Mouse (Mus musculus): ENCODE measurements around the gene Rbms1. TPM values are rescaled to one million over a fixed set of nuclear protein-coding genes. Genes with fewer than 3 reads are reported as not detected.

The Rbms1 gene
- polyA plus RNA-seq, 1 experiment from 2014 or later = 40.8 TPM

DNA sequence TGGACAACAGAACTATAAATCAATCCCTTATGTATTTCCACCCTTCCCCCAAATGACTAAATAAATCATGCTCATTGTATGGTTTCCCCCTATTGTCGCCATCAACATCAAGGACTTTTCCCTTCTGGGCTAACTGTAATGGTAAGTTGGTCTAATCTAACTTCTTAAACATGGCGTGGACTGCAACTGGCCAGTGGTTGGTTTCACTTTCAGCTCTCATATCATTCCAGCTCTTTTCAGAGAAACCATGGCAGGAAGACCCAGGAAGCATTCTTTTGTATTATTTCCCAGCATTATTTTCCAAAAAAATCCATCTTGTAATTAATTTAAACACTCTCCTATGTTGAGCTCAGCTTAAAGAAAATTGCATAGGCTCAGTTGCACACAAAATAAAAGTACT is 23.0 kb downstream of the Rbms1 start:
- Histone ChIP-seq H3K27me3 (no peaks in the 10 kb centered on the region), H3K4me2 (replicated peaks) (no peak overlapping the region), H3K4me3 (no peak overlapping the region), H3K36me3 (no peaks in the 10 kb centered on the region), H3K9ac (replicated peaks) (no peak overlapping the region), H3K27ac (replicated peaks) (no peak overlapping the region), H3K9me3 (no peaks in the 10 kb centered on the region), H3K4me1 (peaks cover 4% of the 10 kb centered on the region; the same call in 1 of the 2 replicates)
- WGBS = 79% methylated on average over 2 of the region's 2 CpGs
- ATAC-seq (ENCODE audit: low FRiP score, low read depth) = no peak

DNA sequence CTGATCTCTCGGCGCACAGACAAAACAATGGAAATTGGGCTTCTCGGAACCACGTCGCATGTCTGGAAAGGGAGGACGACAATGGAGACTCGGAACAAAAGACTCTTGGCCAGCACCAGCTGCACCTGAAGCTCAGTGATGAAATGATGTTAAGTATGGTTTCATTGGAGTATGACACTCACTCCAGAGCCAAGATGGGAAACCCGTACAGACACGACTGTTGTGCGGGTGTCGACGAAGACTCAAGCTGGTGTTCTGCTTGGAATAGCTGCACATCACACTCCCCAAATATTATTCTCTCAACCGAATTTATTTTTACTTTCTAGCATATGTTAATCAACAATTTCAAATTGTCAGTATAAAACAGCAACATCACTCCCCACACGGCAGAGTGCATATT is 26.1 kb downstream of the Rbms1 start:
- Histone ChIP-seq H3K27ac (replicated peaks) (no peak overlapping the region), H3K4me3 (no peak overlapping the region), H3K4me1 (peaks cover 4% of the 10 kb centered on the region; the same call in 1 of the 2 replicates), H3K27me3 (no peaks in the 10 kb centered on the region), H3K36me3 (no peaks in the 10 kb centered on the region), H3K9ac (replicated peaks) (no peak overlapping the region), H3K9me3 (no peaks in the 10 kb centered on the region), H3K4me2 (replicated peaks) (no peak overlapping the region)
- ATAC-seq (ENCODE audit: low FRiP score, low read depth) = no peak
- 88% methylated on average over 14 of the region's 14 CpGs for WGBS

DNA sequence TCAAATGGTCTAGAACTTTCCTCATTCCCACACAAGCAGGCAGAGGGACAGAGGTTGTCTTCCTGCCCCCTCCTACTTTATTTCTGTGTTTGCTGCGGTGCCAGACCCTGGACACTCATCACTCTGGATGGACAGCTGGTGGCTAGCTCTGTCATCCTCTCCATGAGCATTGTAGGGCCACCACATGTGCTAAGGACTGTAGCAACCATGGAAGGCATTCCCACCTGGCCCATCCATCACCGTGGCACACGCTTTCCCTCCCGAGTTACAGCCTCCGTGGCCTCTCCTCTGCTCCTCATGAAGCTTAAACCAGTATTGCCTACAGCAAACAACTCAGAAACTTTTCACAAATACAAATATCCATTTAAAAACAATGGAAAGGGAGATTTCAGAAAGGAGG is 34.0 kb downstream of the Rbms1 start:
- ATAC-seq (ENCODE audit: low FRiP score, low read depth) = no peak
- H3K36me3 ChIP-seq = no peaks in the 10 kb centered on the region
- no peak overlapping the region for H3K27ac ChIP-seq (replicated peaks)
- no peak overlapping the region for H3K9ac ChIP-seq (replicated peaks)
- no peak overlapping the region for H3K4me2 ChIP-seq (replicated peaks)
- H3K9me3 ChIP-seq = no peaks in the 10 kb centered on the region
- H3K4me1 ChIP-seq = no peaks in the 10 kb centered on the region
- no peak overlapping the region for H3K4me3 ChIP-seq
- 95% methylated on average over 5 of the region's 5 CpGs for WGBS
- no peaks in the 10 kb centered on the region for H3K27me3 ChIP-seq

DNA sequence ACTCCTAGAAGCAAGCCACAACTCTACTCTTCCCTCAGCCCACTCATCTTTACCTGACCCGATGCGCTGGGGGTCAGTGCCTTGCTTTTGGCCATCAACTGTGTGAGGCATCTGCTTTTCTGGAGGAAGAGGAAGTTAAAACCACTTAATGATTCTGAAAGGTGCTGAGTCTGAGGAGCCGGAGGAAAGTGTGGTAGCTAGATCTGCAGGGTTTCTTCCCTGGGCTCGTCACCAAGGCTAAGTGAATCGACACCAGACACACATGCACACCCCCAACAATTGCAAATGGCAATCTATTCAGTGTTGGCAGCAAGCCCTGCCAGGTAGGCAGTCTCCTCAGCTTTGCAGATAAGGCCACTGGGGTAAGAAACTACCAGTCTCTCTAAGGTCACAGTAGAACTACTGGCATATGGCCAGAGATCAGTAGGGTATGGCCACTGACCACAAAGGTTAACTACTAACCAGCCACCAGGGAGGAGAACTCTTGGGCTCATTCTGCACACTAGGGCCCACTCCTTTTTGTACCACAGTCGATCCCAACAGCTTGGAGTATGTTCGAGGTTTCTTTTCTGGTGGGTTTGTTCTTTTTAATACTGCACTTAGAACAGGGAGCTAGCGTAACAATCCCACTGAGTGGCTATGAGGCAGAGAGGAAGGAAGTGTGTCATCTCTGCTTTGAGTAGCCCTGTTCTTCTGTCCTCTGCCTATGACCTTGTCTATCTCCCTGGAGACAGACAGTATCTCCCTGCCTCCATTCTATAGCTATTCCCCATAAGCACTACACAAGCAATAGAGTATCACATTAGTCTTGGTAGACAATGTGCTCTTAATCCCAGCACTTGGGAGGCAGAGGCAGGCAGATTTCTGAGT is 34.9 kb downstream of the Rbms1 start:
- Histone ChIP-seq H3K9ac (replicated peaks) (no peak overlapping the region), H3K4me3 (no peak overlapping the region), H3K4me2 (replicated peaks) (no peak overlapping the region), H3K4me1 (no peaks in the 10 kb centered on the region), H3K27me3 (no peaks in the 10 kb centered on the region), H3K9me3 (no peaks in the 10 kb centered on the region), H3K27ac (replicated peaks) (no peak overlapping the region), H3K36me3 (no peaks in the 10 kb centered on the region)
- 95% methylated on average over 8 of the region's 8 CpGs for WGBS
- ATAC-seq (ENCODE audit: low FRiP score, low read depth) = no peak

DNA sequence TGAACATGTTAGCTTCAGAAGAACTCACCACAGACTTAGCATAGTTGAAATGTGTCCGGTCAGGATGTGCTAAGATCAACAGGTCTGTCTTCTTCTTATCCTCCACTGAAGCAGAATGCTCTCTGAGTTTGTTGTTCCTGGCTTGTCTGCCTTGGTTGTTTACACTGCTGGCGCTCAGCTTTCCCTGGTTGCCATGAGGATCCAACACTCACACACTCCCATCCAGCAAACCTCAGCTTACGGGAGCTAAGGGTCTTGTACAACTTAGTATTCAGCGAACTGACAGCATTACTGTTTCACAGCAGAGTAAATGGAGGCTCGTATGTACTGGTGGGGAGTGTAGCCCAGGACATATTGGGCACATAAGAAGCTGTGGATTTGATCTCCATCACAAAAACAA is 37.9 kb downstream of the Rbms1 start:
- Histone ChIP-seq H3K9me3 (no peaks in the 10 kb centered on the region), H3K4me1 (no peaks in the 10 kb centered on the region), H3K9ac (replicated peaks) (no peak overlapping the region), H3K36me3 (no peaks in the 10 kb centered on the region), H3K4me3 (no peak overlapping the region), H3K27ac (replicated peaks) (no peak overlapping the region), H3K27me3 (no peaks in the 10 kb centered on the region), H3K4me2 (replicated peaks) (no peak overlapping the region)
- ATAC-seq (ENCODE audit: low FRiP score, low read depth) = no peak
- WGBS = 70% methylated on average over 5 of the region's 5 CpGs

DNA sequence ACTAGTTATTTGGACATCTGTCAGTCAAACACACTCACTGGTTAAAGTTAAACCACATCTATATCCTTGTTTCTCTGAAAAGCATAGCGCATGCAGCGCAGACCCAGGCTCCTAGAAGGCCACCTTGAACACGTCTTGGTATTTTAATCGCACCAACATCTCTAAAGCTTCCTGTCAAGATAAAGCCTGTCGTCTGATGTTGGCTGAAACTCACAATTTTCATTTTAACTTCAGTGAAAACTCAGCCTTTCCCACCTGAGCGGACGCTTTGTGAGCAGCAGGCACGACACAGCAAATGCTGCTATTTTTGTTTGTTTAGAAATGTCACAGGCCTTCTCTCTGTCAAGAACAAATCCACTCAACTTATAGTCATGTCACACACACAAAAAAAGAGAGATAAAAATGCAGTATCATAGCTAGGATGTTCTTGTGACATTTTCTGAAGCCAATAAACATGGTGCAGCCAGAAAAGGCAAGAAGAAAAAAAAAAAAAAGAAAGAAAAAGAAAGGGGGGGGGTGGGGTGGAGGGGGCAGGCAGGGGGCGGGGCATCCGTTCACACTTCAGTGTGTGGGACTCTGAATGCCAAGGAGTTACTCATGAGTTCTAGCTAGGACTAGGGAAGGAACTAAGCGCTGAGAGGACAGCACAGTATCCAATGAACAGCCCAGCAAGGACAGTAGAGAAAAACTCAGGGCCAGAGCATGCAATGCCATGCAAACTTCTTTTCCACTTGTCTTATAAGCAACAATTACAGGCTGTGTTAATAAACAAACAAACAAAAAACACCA is 39.0 kb downstream of the Rbms1 start:
- WGBS = 79% methylated on average over 11 of the region's 11 CpGs
- Histone ChIP-seq H3K9me3 (no peaks in the 10 kb centered on the region), H3K4me2 (replicated peaks) (no peak overlapping the region)

DNA sequence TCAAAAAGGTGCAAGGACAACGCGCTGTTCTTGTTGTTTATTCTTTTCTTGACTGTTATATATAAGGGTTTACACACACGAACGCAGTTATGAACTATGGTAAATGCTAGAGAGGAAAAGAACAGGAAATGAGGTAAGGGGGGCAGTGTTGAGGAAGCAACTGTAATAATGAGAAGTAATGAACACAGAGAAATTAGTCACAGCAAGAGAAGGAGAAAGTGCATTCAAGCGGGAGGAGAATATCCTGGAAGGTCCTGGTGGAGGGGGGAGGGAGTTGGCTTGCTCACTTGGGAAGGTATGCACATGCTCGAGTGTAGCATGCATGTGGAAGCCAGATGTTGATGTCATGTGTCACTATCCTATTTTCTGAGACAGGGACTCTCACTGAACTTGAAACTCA is 39.9 kb downstream of the Rbms1 start:
- Histone ChIP-seq H3K4me1 (no peaks in the 10 kb centered on the region), H3K36me3 (no peaks in the 10 kb centered on the region), H3K4me3 (no peak overlapping the region), H3K27me3 (no peaks in the 10 kb centered on the region), H3K9me3 (no peaks in the 10 kb centered on the region), H3K4me2 (replicated peaks) (no peak overlapping the region), H3K9ac (replicated peaks) (no peak overlapping the region), H3K27ac (replicated peaks) (no peak overlapping the region)
- 90% methylated on average over 6 of the region's 6 CpGs for WGBS
- ATAC-seq (ENCODE audit: low FRiP score, low read depth) = no peak

More for the DNA sequence above, 39.0 kb downstream of the Rbms1 start:
- Histone ChIP-seq H3K9ac (replicated peaks) (no peak overlapping the region), H3K4me1 (no peaks in the 10 kb centered on the region), H3K36me3 (no peaks in the 10 kb centered on the region), H3K27ac (replicated peaks) (no peak overlapping the region), H3K4me3 (no peak overlapping the region), H3K27me3 (no peaks in the 10 kb centered on the region)
- no peak for ATAC-seq (ENCODE audit: low FRiP score, low read depth)

DNA sequence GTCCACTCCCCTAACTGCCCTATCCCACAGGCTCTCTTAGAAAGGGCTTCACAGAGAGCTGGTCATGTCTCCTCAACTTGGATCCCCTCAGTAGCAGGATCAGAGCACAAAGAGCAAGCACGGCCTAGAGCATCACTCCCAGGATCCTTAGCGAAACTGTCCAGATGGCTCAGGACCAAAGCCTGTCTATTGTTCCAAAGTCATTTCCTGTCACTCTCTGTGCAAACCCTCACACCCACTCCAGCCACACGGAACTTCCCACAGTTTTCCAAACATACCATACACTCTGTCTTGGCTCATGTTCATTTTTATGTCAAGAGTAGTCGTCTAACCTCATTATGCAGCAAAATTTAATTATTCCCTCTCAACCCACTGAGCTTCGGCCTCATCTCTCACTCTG is 40.6 kb downstream of the Rbms1 start:
- H3K4me1 ChIP-seq = no peaks in the 10 kb centered on the region
- 66% methylated on average over 5 of the region's 5 CpGs for WGBS
- H3K9ac ChIP-seq (replicated peaks) = no peak overlapping the region
- no peaks in the 10 kb centered on the region for H3K9me3 ChIP-seq
- no peak for ATAC-seq (ENCODE audit: low FRiP score, low read depth)
- no peaks in the 10 kb centered on the region for H3K36me3 ChIP-seq
- no peak overlapping the region for H3K27ac ChIP-seq (replicated peaks)
- no peaks in the 10 kb centered on the region for H3K27me3 ChIP-seq
- H3K4me2 ChIP-seq (replicated peaks) = no peak overlapping the region
- no peak overlapping the region for H3K4me3 ChIP-seq

DNA sequence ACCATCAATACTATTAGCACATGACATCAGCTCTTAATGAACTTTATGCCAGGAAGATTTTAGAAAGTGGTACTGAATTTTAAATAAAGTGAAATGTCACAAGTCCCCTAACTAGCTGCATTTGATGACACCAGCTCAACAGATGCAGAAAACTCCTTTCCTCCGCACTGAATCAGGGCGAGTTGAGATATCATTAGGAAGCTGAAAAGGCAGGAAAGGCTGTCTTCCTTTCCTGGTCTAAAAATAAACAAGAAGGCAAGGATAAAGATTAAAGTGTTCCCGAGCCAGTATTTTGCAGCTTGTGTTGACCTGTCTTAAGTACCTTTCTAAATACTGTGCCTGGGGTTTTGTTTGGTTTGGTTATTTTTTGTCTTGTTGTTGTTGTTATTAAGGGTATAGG is 42.9 kb downstream of the Rbms1 start:
- WGBS = 59% methylated on average over 3 of the region's 3 CpGs
- H3K9me3 ChIP-seq = no peaks in the 10 kb centered on the region
- H3K36me3 ChIP-seq = no peaks in the 10 kb centered on the region
- H3K9ac ChIP-seq (replicated peaks) = no peak overlapping the region
- H3K4me2 ChIP-seq (replicated peaks) = no peak overlapping the region
- H3K4me1 ChIP-seq = no peaks in the 10 kb centered on the region
- H3K4me3 ChIP-seq = no peak overlapping the region
- no peak for ATAC-seq (ENCODE audit: low FRiP score, low read depth)
- H3K27me3 ChIP-seq = no peaks in the 10 kb centered on the region
- no peak overlapping the region for H3K27ac ChIP-seq (replicated peaks)

DNA sequence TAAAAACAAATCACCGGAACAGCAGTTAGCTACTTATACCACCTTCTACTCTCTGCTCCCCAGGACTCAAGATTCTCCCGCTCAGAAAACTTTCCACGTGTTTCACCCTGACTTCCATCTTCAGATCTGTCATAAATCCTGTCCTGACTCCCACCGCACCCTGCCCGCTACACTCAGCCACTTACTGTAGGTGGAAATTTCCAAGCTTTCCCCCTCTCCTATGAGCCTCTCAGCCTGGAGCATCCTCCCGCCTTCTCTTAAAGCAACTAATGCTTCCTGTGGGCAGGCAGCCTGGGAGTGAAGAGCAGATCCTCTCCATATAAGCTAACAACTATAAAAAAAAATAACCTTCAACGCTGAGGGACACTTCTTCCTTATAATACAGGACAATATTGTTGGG is 44.6 kb downstream of the Rbms1 start:
- Histone ChIP-seq H3K27me3 (no peaks in the 10 kb centered on the region), H3K36me3 (no peaks in the 10 kb centered on the region), H3K9me3 (no peaks in the 10 kb centered on the region), H3K27ac (replicated peaks) (no peak overlapping the region), H3K4me3 (no peak overlapping the region), H3K4me1 (no peaks in the 10 kb centered on the region), H3K4me2 (replicated peaks) (no peak overlapping the region), H3K9ac (replicated peaks) (no peak overlapping the region)
- WGBS = 87% methylated on average over 7 of the region's 7 CpGs
- ATAC-seq (ENCODE audit: low FRiP score, low read depth) = no peak

DNA sequence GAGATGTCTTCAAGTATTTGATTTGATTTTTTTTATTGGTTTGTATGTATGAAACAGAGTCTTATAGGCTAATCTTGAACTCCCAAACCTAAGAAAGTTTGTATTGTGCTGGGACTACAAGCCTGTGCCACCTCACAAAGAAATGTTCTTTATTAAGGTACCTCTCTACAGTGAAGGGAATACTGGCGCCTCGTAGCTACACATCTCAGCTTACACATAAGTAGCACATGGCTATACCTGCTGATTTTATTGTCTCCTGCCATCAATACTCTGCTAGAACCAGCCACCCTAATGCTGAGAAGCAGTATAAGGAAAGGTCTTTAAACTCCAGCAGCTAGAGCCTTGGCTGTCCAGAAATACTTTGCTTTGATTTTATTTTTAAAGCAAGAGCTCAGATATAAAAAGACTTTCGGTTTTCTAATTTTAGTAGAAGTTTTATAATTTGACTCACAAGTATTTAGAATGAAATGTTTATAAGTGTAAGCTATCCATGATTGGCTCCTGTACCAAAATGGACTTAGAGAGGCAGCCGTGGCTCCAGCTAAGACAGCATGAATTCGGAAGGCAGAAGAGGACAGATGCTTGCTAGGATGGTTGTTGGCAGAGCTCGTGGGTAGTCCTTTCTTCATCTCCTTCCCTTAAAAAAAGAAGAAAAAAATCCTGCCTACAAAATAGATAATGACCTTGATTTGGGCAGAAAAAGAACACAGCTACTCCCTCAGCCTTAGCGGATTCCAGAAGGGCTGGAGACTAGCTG is 48.3 kb downstream of the Rbms1 start:
- no peaks in the 10 kb centered on the region for H3K36me3 ChIP-seq
- ATAC-seq (ENCODE audit: low FRiP score, low read depth) = no peak
- no peak overlapping the region for H3K27ac ChIP-seq (replicated peaks)
- H3K27me3 ChIP-seq = no peaks in the 10 kb centered on the region
- no peaks in the 10 kb centered on the region for H3K9me3 ChIP-seq
- no peak overlapping the region for H3K9ac ChIP-seq (replicated peaks)
- no peak overlapping the region for H3K4me3 ChIP-seq
- no peaks in the 10 kb centered on the region for H3K4me1 ChIP-seq
- no peak overlapping the region for H3K4me2 ChIP-seq (replicated peaks)
- 81% methylated on average over 7 of the region's 7 CpGs for WGBS

DNA sequence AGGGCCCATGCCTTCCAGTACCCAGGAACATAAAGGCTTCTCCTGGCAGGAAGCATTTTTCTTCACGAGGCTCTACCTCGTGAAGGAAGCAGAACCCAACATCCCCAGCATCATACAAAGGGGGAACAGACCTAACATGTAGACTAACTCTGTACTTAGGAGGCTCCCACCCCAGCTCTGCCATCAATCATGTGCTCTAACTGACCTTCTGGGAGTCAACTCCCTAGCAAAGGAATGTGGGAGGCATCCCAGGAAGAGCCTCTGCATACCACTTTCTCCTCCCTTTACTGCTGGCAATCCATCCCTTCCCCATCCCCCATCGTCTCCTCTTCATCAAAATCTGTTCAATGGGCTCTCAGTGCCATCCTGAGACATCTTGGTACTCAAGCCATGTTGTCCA is 49.7 kb downstream of the Rbms1 start:
- WGBS = 69% methylated on average over 3 of the region's 3 CpGs
- Histone ChIP-seq H3K4me1 (no peaks in the 10 kb centered on the region), H3K4me2 (replicated peaks) (no peak overlapping the region), H3K27ac (replicated peaks) (no peak overlapping the region), H3K36me3 (no peaks in the 10 kb centered on the region), H3K4me3 (no peak overlapping the region), H3K9ac (replicated peaks) (no peak overlapping the region), H3K27me3 (no peaks in the 10 kb centered on the region), H3K9me3 (no peaks in the 10 kb centered on the region)
- ATAC-seq (ENCODE audit: low FRiP score, low read depth) = no peak

Data from midbrain, embryonic 12.5 days (tissue).